Mouse (Mus musculus) left cerebral cortex, postnatal 36 days (tissue): ENCODE data around the gene Srrm1. TPM values are rescaled to one million over a fixed set of nuclear protein-coding genes. Genes with fewer than 3 reads are reported as not detected.
"Not testable (repeated sequence)": the region's sequence is repeated elsewhere in the genome, so short reads cannot be mapped to it uniquely, and the experiment has no call there.

Source experiments
- DNase-seq, 2 experiments: peaks; one replicate each; pipeline ENCODE4 v3.0.0; 2021 to 2022; ENCODE audit warnings: low spot score in 2 of 2, mixed read lengths in 1 of 2
- intact Hi-C: fragments of 180-260 bp; cut with DNase I; formaldehyde crosslinking; loops from one replicate; pipeline ENCODE4 v1.15.1; 2025
- total RNA-seq, 2 experiments: library from RNA; stranded (reverse); gene quantifications; 2 replicates each; pipeline ENCODE4 v1.2.3; 2021

The Srrm1 gene
- total RNA-seq, 2 experiments from 2014 or later, result 101 to 153 TPM

- intact Hi-C loops, result no loop called here
- DNase-seq, result no peak
These were observed 69.7 kb downstream of the Srrm1 start for GRCm38 (mm10) chr4:135283417-135283816.

GRCm38 (mm10) chr4:135282651-135283290, 70.3 kb downstream of the Srrm1 start:
- no peak for DNase-seq
- intact Hi-C loops, result no loop called here

GRCm38 (mm10) chr4:135280016-135280415, 73.1 kb downstream of the Srrm1 start:
- intact Hi-C loops, DNase-seq: not testable (repeated sequence)

- DNase-seq, result no peak
- intact Hi-C loops, result no loop called here
These were observed 76.3 kb downstream of the Srrm1 start for GRCm38 (mm10) chr4:135276681-135277379.

- no peak for DNase-seq
- intact Hi-C loops, result loop anchor here (5.0 kb wide), 2 partner anchors 38 to 52 kb away; no protein-coding TSS in a partner anchor
These were observed 78.4 kb downstream of the Srrm1 start for GRCm38 (mm10) chr4:135274761-135275160.

GRCm38 (mm10) chr4:135273307-135273682, 79.8 kb downstream of the Srrm1 start:
- DNase-seq, result no peak
- intact Hi-C loops, result loop anchor here (5.0 kb wide), 2 partner anchors 39 to 51 kb away; no protein-coding TSS in a partner anchor

GRCm38 (mm10) chr4:135272640-135273306, 80.3 kb downstream of the Srrm1 start, which contains the start of gene Clic4:
Gene Clic4 (minus strand): TSS chr4:135272814.
- intact Hi-C loops, result loop anchor here (5.0 kb wide), 2 partner anchors 40 to 50 kb away; no protein-coding TSS in a partner anchor
- DNase-seq, result peak; percentile 92 to 95

GRCm38 (mm10) chr4:135271881-135272616, 81.1 kb downstream of the Srrm1 start:
- intact Hi-C loops, result loop anchor here (5.0 kb wide), 2 partner anchors 40 to 50 kb away; no protein-coding TSS in a partner anchor
- DNase-seq, result no peak

GRCm38 (mm10) chr4:135271419-135271828, 81.7 kb downstream of the Srrm1 start:
- intact Hi-C loops, result loop anchor here (5.0 kb wide), 2 partner anchors 41 to 49 kb away; no protein-coding TSS in a partner anchor
- no peak for DNase-seq

Other genes starting within 250 kb of the Srrm1 start
- gene Runx3, start 232.7 kb downstream of the Srrm1 start, total RNA-seq, result not detected
- 10 to 100 TPM; 33.8 to 36.2 TPM for gene Clic4, start 80.5 kb downstream of the Srrm1 start, total RNA-seq
- gene Ncmap, start 44.9 kb upstream of the Srrm1 start, total RNA-seq, result under 1 TPM; 0.39 to 0.54 TPM
- gene Rcan3, start 80.5 kb upstream of the Srrm1 start, total RNA-seq, result 10 to 100 TPM; 25.3 to 30.3 TPM
- 1 to 10 TPM; 1.0 to 1.9 TPM for gene Stpg1, start 141.5 kb upstream of the Srrm1 start, total RNA-seq
- gene Nipal3, start 141.7 kb upstream of the Srrm1 start, total RNA-seq, result 100 to 1,000 TPM; 107 to 108 TPM
- gene Grhl3, start 220.3 kb upstream of the Srrm1 start, total RNA-seq, result 1 to 10 TPM; 1.2 to 1.6 TPM